In genomic region chr9:35569571-35570534, GRCm38 (mm10) we compare ENCODE assay signal across 8 mouse cellular contexts. TPM values are rescaled to one million over a fixed set of nuclear protein-coding genes. Genes with fewer than 3 reads are reported as not detected.
A peak's percentile ranks its signal among the peaks of the same experiment; 100 is the strongest.
DNase-seq lines count a peak whose midpoint lies in the region; ATAC-seq lines count a peak whose summit lies in the region.

TSS of gene Pate2 (plus strand) at chr9:35570284.
TSS of gene Hyls1 (minus strand) at chr9:35570398.

- peak; percentile 87 to 88 for DNase-seq in adrenal gland, adult 18-20 months (ENCODE audit: low spot score in 2 of 2)
- peak; percentile 98 for DNase-seq in embryo, embryonic 11 days
- DNase-seq in gastrocnemius, postnatal 25 days = peak; percentile 90
- peak; percentile 94 for DNase-seq in intestine, embryonic 14.5 days (ENCODE audit: low spot score)
- DNase-seq in left cerebral cortex, postnatal 14 days (ENCODE audit: low spot score in 2 of 2) = peak; percentile 93 to 95
- DNase-seq in mesoderm, embryonic 11.5 days (ENCODE audit: low read depth, low spot score) = peak; percentile 97
- DNase-seq in right cerebral cortex, postnatal 36 days (ENCODE audit: low spot score in 2 of 2) = peak; percentile 89 to 95
- peak; percentile 94 for DNase-seq in yolk sac, embryonic 10.5 days (ENCODE audit: low spot score)

- peak within 1 kb of the TSS; percentile 67 for H3K4me3 ChIP-seq in intestine, embryonic 14.5 days (ENCODE audit: low read depth, low read length)

- WGBS in intestine, embryonic 14.5 days = under 1% methylated on average over 85 of the region's 86 CpGs

- H3K27ac ChIP-seq in intestine, embryonic 14.5 days (ENCODE audit: low read depth) = peak within 1 kb of the TSS; percentile 78

- ATAC-seq in intestine, embryonic 14.5 days (replicated peaks; ENCODE audit: low FRiP score, low TSS enrichment, low read depth) = peak; percentile 98

- intact Hi-C loops in left cerebral cortex, postnatal 14 days (cut with DNase I) = no loop called here

- no peaks in the 10 kb centered on the region for H3K9me3 ChIP-seq in intestine, embryonic 14.5 days (ENCODE audit: control insufficient read depth, low read length)

- peak within 1 kb of the TSS; percentile 55 for H3K9ac ChIP-seq in intestine, embryonic 14.5 days (ENCODE audit: low read length)

- H3K27me3 ChIP-seq in intestine, embryonic 14.5 days (replicated peaks; ENCODE audit: control insufficient read depth, insufficient read depth, low read length) = peaks cover 9% of the 10 kb centered on the region; the same call in 1 of the 2 replicates

- peaks cover 34% of the 10 kb centered on the region for H3K36me3 ChIP-seq in intestine, embryonic 14.5 days (ENCODE audit: control insufficient read depth, insufficient read depth, low read length)

- peak within 1 kb of the TSS; percentile 63 for H3K4me2 ChIP-seq in intestine, embryonic 14.5 days (ENCODE audit: low read length)

- H3K4me1 ChIP-seq in intestine, embryonic 14.5 days (replicated peaks; ENCODE audit: control insufficient read depth, insufficient read depth, low read length) = peaks cover 7% of the 10 kb centered on the region

RNA-seq across cellular contexts. Expression of gene Pate2, which starts in this region (rescaled TPM):
- total RNA-seq in adrenal gland, adult 18-20 months (2021) = under 1 TPM; 0.30 to 0.38 TPM
- total RNA-seq in gastrocnemius, postnatal 25 days (2021) = not detected
- polyA plus RNA-seq in intestine, embryonic 14.5 days (2014; fragmentation: Nextera tagmentation; extraction: Ambion mirVana) = 0.31 and 0.43 TPM in 2 replicates
- under 1 TPM; 0.59 to 0.64 TPM for total RNA-seq in left cerebral cortex, postnatal 14 days (2021)

RNA-seq across cellular contexts. Expression of gene Hyls1, which starts in this region (rescaled TPM):
- total RNA-seq in adrenal gland, adult 18-20 months (2021) = 1 to 10 TPM; 2.7 to 3.1 TPM
- total RNA-seq in gastrocnemius, postnatal 25 days (2021) = 1 to 10 TPM; 1.0 to 1.1 TPM
- 14.4 and 14.6 TPM in 2 replicates for polyA plus RNA-seq in intestine, embryonic 14.5 days (2014; fragmentation: Nextera tagmentation; extraction: Ambion mirVana)
- total RNA-seq in left cerebral cortex, postnatal 14 days (2021) = 1 to 10 TPM; 7.3 to 8.8 TPM

Comparison
In these comparisons a context has a peak if more than half of its experiments do, and no peak if none do; other contexts are left out.
1. Peak in every context shown above with its lines: DNase-seq, ATAC-seq, H3K4me3 ChIP-seq and H3K27ac ChIP-seq.